Mouse (Mus musculus): ENCODE measurements around the gene Slc50a1. TPM values are rescaled to one million over a fixed set of nuclear protein-coding genes. Genes with fewer than 3 reads are reported as not detected.

Gene Slc50a1
- polyA plus RNA-seq, 1 experiment from 2014 or later, result 66.7 TPM

DNA sequence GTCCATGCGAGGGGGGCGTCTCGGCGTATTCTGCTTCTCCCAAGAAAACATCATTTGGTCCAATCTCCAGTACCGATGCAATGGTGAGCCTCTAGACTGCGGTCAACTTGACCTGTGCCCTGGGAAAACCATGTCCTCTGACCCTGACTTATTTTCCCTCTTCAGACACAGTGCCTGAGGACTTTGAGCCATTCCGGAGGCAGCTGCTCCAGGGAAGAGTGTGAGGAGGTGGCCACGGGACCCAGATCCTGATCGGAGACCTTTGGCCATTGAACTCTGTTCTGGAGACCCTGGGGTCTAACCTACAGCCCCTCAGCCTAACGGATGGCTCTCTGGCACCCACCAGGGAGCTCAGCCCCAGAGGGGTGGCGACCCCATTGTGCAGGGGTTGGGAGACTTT lies 44.0 kb downstream of the Slc50a1 start:
- Histone ChIP-seq H3K36me3 (ENCODE audit: control insufficient read depth, insufficient read depth, low read length) (peaks cover 4% of the 10 kb centered on the region; the same call in 1 of the 2 replicates), H3K27me3 (ENCODE audit: control insufficient read depth, insufficient read depth, low read depth, low read length) (no peaks in the 10 kb centered on the region), H3K9ac (ENCODE audit: low read length) (peak overlapping the region; percentile 68), H3K4me2 (ENCODE audit: low read depth, low read length) (peak overlapping the region; percentile 83), H3K4me1 (replicated peaks; ENCODE audit: control insufficient read depth, insufficient read depth, low read length) (peaks cover 17% of the 10 kb centered on the region), H3K4me3 (ENCODE audit: low read length) (peak overlapping the region; percentile 53), H3K27ac (ENCODE audit: low read length) (peak overlapping the region; percentile 65), H3K9me3 (ENCODE audit: control insufficient read depth, low read length) (no peaks in the 10 kb centered on the region)
- ATAC-seq (ENCODE audit: low read depth), result no peak
- 27% methylated on average over 11 of the region's 11 CpGs for WGBS

DNA sequence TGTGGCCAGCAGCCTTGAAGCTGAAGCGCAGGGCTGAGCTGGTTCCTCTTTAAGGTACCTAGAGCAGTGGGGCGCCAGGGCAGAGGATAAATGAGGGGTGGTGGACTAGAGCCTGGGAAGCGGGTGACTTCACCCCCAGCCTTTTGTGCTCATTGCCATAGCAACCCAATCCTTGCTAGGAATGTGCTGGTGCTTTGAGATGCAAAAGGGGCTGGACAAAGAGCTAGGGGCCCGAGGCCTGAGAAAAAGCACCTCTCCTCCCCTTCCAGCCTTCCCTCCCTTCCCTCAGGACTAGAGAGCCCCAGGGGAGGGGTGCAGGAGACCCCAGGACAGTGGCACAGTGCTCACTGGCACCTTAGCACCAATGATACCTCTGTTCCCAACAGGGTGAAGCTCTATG lies 44.5 kb downstream of the Slc50a1 start:
- WGBS, result 43% methylated on average over 4 of the region's 4 CpGs
- Histone ChIP-seq H3K36me3 (ENCODE audit: control insufficient read depth, insufficient read depth, low read length) (peaks cover 4% of the 10 kb centered on the region; the same call in 1 of the 2 replicates), H3K9ac (ENCODE audit: low read length) (peak overlapping the region; percentile 68), H3K9me3 (ENCODE audit: control insufficient read depth, low read length) (no peaks in the 10 kb centered on the region), H3K4me2 (ENCODE audit: low read depth, low read length) (peak overlapping the region; percentile 83), H3K4me1 (replicated peaks; ENCODE audit: control insufficient read depth, insufficient read depth, low read length) (peaks cover 17% of the 10 kb centered on the region), H3K4me3 (ENCODE audit: low read length) (peak overlapping the region; percentile 53), H3K27me3 (ENCODE audit: control insufficient read depth, insufficient read depth, low read depth, low read length) (no peaks in the 10 kb centered on the region), H3K27ac (ENCODE audit: low read length) (peak overlapping the region; percentile 65)
- ATAC-seq (ENCODE audit: low read depth), result no peak

DNA sequence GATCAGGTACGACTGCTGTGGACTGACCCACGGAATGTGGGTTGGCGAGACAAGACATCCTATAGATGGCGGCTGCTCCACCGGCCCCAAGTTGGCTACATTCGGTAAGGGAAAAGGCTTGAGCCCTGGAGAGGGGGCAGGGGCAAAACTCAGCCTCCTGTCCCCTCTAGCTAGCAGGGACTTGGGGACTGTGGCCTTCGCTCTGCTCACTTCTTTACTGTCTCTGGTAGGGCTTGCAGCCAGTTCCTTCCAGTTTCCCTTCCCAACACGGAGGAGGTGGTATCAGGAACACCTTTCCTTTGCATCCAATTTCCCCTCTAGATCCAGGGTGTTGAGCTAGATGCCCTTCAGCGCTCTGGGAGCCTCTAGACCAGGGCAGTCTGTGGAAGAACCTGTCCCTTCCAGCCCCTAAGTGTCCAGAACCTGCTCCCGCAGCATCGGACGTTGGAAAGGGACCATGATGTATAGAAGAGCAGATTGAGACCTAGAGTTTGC lies 45.0 kb downstream of the Slc50a1 start:
- peaks cover 4% of the 10 kb centered on the region; the same call in 1 of the 2 replicates for H3K36me3 ChIP-seq (ENCODE audit: control insufficient read depth, insufficient read depth, low read length)
- ATAC-seq (ENCODE audit: low read depth), result no peak
- peak overlapping the region; percentile 68 for H3K9ac ChIP-seq (ENCODE audit: low read length)
- H3K27ac ChIP-seq (ENCODE audit: low read length), result no peak overlapping the region; the same call in 1 of the 2 replicates
- H3K4me2 ChIP-seq (ENCODE audit: low read depth, low read length), result peak overlapping the region; percentile 83
- H3K9me3 ChIP-seq (ENCODE audit: control insufficient read depth, low read length), result no peaks in the 10 kb centered on the region
- peaks cover 17% of the 10 kb centered on the region for H3K4me1 ChIP-seq (replicated peaks; ENCODE audit: control insufficient read depth, insufficient read depth, low read length)
- peak overlapping the region; percentile 53 for H3K4me3 ChIP-seq (ENCODE audit: low read length)
- WGBS, result 51% methylated on average over 12 of the region's 12 CpGs
- H3K27me3 ChIP-seq (ENCODE audit: control insufficient read depth, insufficient read depth, low read depth, low read length), result no peaks in the 10 kb centered on the region

DNA sequence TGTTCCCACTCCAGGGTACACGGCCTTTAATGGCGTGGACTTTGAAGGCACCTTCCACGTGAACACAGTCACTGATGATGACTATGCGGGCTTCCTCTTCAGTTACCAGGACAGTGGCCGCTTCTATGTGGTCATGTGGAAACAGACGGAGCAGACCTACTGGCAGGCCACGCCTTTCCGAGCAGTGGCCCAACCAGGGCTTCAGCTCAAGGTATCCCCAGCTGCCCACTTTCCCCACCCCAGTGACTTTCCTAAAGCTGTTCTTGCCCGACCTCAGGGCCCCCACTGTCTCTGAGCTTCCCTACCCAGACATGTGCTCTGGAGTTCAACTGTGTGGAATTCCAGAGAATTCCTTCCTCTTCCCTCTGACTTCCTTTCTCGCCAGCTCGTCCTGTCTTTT lies 45.6 kb downstream of the Slc50a1 start:
- Histone ChIP-seq H3K27me3 (ENCODE audit: control insufficient read depth, insufficient read depth, low read depth, low read length) (no peaks in the 10 kb centered on the region), H3K9ac (ENCODE audit: low read length) (peak overlapping the region; percentile 6; the same call in 1 of the 2 replicates), H3K27ac (ENCODE audit: low read length) (no peak overlapping the region), H3K4me2 (ENCODE audit: low read depth, low read length) (peak overlapping the region; percentile 83), H3K4me1 (replicated peaks; ENCODE audit: control insufficient read depth, insufficient read depth, low read length) (peaks cover 19% of the 10 kb centered on the region), H3K9me3 (ENCODE audit: control insufficient read depth, low read length) (no peaks in the 10 kb centered on the region), H3K36me3 (ENCODE audit: control insufficient read depth, insufficient read depth, low read length) (peaks cover 4% of the 10 kb centered on the region; the same call in 1 of the 2 replicates), H3K4me3 (ENCODE audit: low read length) (peak overlapping the region; percentile 53; the same call in 1 of the 2 replicates)
- WGBS, result 61% methylated on average over 11 of the region's 11 CpGs
- ATAC-seq (ENCODE audit: low read depth), result no peak

DNA sequence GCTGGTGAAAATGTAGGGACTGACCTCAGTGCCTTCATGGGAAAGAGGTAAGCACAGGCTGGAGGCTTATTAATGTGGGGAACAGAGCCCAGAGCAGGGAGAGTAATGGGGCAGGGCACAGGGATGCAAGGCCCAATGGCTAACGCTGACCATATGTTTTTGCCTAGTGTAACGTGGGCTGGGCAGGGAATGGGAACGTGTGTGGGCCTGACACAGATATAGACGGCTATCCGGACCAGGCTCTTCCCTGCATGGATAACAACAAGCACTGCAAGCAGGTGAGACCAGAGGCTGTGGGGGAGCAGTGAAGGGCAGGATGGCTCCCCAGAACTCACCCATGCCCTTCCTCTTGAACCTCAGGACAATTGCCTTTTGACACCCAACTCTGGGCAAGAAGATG lies 49.2 kb downstream of the Slc50a1 start:
- Histone ChIP-seq H3K4me2 (ENCODE audit: low read depth, low read length) (no peak overlapping the region), H3K4me1 (replicated peaks; ENCODE audit: control insufficient read depth, insufficient read depth, low read length) (peaks cover 15% of the 10 kb centered on the region), H3K27ac (ENCODE audit: low read length) (no peak overlapping the region), H3K4me3 (ENCODE audit: low read length) (no peak overlapping the region), H3K36me3 (ENCODE audit: control insufficient read depth, insufficient read depth, low read length) (peaks cover 4% of the 10 kb centered on the region; the same call in 1 of the 2 replicates), H3K27me3 (ENCODE audit: control insufficient read depth, insufficient read depth, low read depth, low read length) (no peaks in the 10 kb centered on the region), H3K9me3 (ENCODE audit: control insufficient read depth, low read length) (no peaks in the 10 kb centered on the region), H3K9ac (ENCODE audit: low read length) (no peak overlapping the region)
- 78% methylated on average over 5 of the region's 5 CpGs for WGBS
- no peak for ATAC-seq (ENCODE audit: low read depth)

DNA sequence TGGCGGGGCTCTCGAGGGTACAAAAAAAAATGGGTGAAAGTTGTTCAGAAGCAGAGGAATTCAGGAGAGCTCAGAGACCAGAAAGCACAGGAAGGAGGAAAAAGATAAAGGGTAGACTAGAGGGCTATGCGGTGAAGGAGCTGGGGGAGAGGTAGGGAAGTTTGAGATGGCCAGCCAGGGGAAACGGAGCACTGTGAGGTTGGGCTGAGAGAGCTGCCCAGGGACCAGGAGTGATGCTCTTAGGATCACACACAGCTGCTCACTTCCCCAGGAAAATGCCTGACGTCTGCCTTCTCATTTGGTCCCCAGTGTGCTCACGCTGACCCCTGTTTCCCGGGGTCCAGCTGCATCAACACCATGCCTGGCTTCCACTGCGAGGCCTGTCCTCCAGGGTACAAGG lies 50.8 kb downstream of the Slc50a1 start:
- ATAC-seq (ENCODE audit: low read depth), result peak; percentile 26
- Histone ChIP-seq H3K4me2 (ENCODE audit: low read depth, low read length) (no peak overlapping the region; the same call in 1 of the 2 replicates), H3K4me1 (replicated peaks; ENCODE audit: control insufficient read depth, insufficient read depth, low read length) (peaks cover 26% of the 10 kb centered on the region), H3K36me3 (ENCODE audit: control insufficient read depth, insufficient read depth, low read length) (peaks cover 4% of the 10 kb centered on the region; the same call in 1 of the 2 replicates), H3K27ac (ENCODE audit: low read length) (peak overlapping the region; percentile 86), H3K9ac (ENCODE audit: low read length) (peak overlapping the region; percentile 8; the same call in 1 of the 2 replicates), H3K4me3 (ENCODE audit: low read length) (no peak overlapping the region), H3K9me3 (ENCODE audit: control insufficient read depth, low read length) (no peaks in the 10 kb centered on the region), H3K27me3 (ENCODE audit: control insufficient read depth, insufficient read depth, low read depth, low read length) (no peaks in the 10 kb centered on the region)
- WGBS, result 14% methylated on average over 8 of the region's 8 CpGs

DNA sequence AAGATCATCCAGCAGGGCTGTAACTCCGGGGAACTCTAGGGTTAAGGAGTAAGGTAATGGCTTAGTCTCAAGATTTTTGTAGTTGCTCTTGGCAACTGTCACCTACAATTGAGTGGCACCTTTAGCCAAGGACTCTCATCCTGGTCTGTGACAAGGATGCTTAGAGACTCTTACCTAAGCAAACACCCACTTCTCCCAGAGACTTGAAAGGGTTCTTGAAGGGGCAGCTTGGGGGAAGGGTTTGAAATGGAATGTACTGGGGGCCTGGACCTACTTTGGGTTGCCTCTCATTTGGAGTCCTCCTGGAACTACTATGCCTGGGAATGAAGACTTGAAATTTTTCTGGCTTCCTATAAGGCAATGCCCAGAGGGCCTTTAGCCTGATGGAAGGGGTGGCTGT lies 52.1 kb downstream of the Slc50a1 start:
- Histone ChIP-seq H3K4me3 (ENCODE audit: low read length) (no peak overlapping the region), H3K27ac (ENCODE audit: low read length) (peak overlapping the region; percentile 86), H3K9me3 (ENCODE audit: control insufficient read depth, low read length) (no peaks in the 10 kb centered on the region), H3K27me3 (ENCODE audit: control insufficient read depth, insufficient read depth, low read depth, low read length) (no peaks in the 10 kb centered on the region), H3K4me1 (replicated peaks; ENCODE audit: control insufficient read depth, insufficient read depth, low read length) (peaks cover 26% of the 10 kb centered on the region), H3K36me3 (ENCODE audit: control insufficient read depth, insufficient read depth, low read length) (no peaks in the 10 kb centered on the region), H3K4me2 (ENCODE audit: low read depth, low read length) (peak overlapping the region; percentile 28; the same call in 1 of the 2 replicates), H3K9ac (ENCODE audit: low read length) (no peak overlapping the region)
- WGBS, result 42% methylated on average over 1 of the region's 1 CpGs
- peak; percentile 47 for ATAC-seq (ENCODE audit: low read depth)

MicroRNA genes within 50 kb of the gene (microRNA counts, 519-probe panel; counts per million panel counts)
- 2,416 counts per million, percentile 43 among the panel's probes with 10 or more counts for microRNA mmu-miR-92b

Small RNAs within 50 kb of the gene (microRNA-seq; reads per million reads assigned to microRNA genes)
- gene Mir92b, result 2,165 reads per million, percentile 82 among the genes with 10 or more reads in this experiment

Other genes starting within 250 kb of the Slc50a1 start
- gene Rusc1, start 177.3 kb downstream of the Slc50a1 start, polyA plus RNA-seq (2015; fragmentation: Nextera tagmentation; extraction: Ambion mirVana), result 19.7 and 19.8 TPM in 2 replicates
- gene Gm43738, start 169.5 kb downstream of the Slc50a1 start, polyA plus RNA-seq (2015; fragmentation: Nextera tagmentation; extraction: Ambion mirVana), result not detected in 2 replicates
- 132 and 137 TPM in 2 replicates for gene Fdps, start 168.6 kb downstream of the Slc50a1 start, polyA plus RNA-seq (2015; fragmentation: Nextera tagmentation; extraction: Ambion mirVana)
- gene Pklr, start 134.4 kb downstream of the Slc50a1 start, polyA plus RNA-seq (2015; fragmentation: Nextera tagmentation; extraction: Ambion mirVana), result 0.18 and 1.3 TPM in 2 replicates
- gene Hcn3, start 110.4 kb downstream of the Slc50a1 start, polyA plus RNA-seq (2015; fragmentation: Nextera tagmentation; extraction: Ambion mirVana), result 1.1 and 1.6 TPM in 2 replicates
- 22.7 and 25.1 TPM in 2 replicates for gene Clk2, start 105.8 kb downstream of the Slc50a1 start, polyA plus RNA-seq (2015; fragmentation: Nextera tagmentation; extraction: Ambion mirVana)
- gene Scamp3, start 93.1 kb downstream of the Slc50a1 start, polyA plus RNA-seq (2015; fragmentation: Nextera tagmentation; extraction: Ambion mirVana), result 109 and 115 TPM in 2 replicates
- gene Fam189b, start 87.4 kb downstream of the Slc50a1 start, polyA plus RNA-seq (2015; fragmentation: Nextera tagmentation; extraction: Ambion mirVana), result 19.4 and 22.2 TPM in 2 replicates
- gene Gba, start 67.6 kb downstream of the Slc50a1 start, polyA plus RNA-seq (2015; fragmentation: Nextera tagmentation; extraction: Ambion mirVana), result 46.4 and 47.1 TPM in 2 replicates
- gene Thbs3, start 55.4 kb downstream of the Slc50a1 start, polyA plus RNA-seq (2015; fragmentation: Nextera tagmentation; extraction: Ambion mirVana), result 57.7 and 65.4 TPM in 2 replicates
- 174 and 188 TPM in 2 replicates for gene Mtx1, start 43.5 kb downstream of the Slc50a1 start, polyA plus RNA-seq (2015; fragmentation: Nextera tagmentation; extraction: Ambion mirVana)
- 151 and 162 TPM in 2 replicates for gene Muc1, start 41.5 kb downstream of the Slc50a1 start, polyA plus RNA-seq (2015; fragmentation: Nextera tagmentation; extraction: Ambion mirVana)
- gene Krtcap2, start 24.6 kb downstream of the Slc50a1 start, polyA plus RNA-seq (2015; fragmentation: Nextera tagmentation; extraction: Ambion mirVana), result 304 and 314 TPM in 2 replicates
- 7.2 and 7.7 TPM in 2 replicates for gene Trim46, start 24.3 kb downstream of the Slc50a1 start, polyA plus RNA-seq (2015; fragmentation: Nextera tagmentation; extraction: Ambion mirVana)
- 135 and 138 TPM in 2 replicates for gene Dpm3, start 11.2 kb downstream of the Slc50a1 start, polyA plus RNA-seq (2015; fragmentation: Nextera tagmentation; extraction: Ambion mirVana)
- gene Efna1, start 10.6 kb upstream of the Slc50a1 start, polyA plus RNA-seq (2015; fragmentation: Nextera tagmentation; extraction: Ambion mirVana), result 97.2 and 104 TPM in 2 replicates
- 7.1 and 7.5 TPM in 2 replicates for gene Efna3, start 52.4 kb upstream of the Slc50a1 start, polyA plus RNA-seq (2015; fragmentation: Nextera tagmentation; extraction: Ambion mirVana)
- gene Efna4, start 67.5 kb upstream of the Slc50a1 start, polyA plus RNA-seq (2015; fragmentation: Nextera tagmentation; extraction: Ambion mirVana), result 19.8 and 24.7 TPM in 2 replicates
- gene Adam15, start 79.4 kb upstream of the Slc50a1 start, polyA plus RNA-seq (2015; fragmentation: Nextera tagmentation; extraction: Ambion mirVana), result 75.1 and 76.0 TPM in 2 replicates
- gene Dcst2, start 91.4 kb upstream of the Slc50a1 start, polyA plus RNA-seq (2015; fragmentation: Nextera tagmentation; extraction: Ambion mirVana), result 0.06 TPM in 1 of 2 replicates, not detected in the other
- 0.13 and 0.53 TPM in 2 replicates for gene Dcst1, start 94.7 kb upstream of the Slc50a1 start, polyA plus RNA-seq (2015; fragmentation: Nextera tagmentation; extraction: Ambion mirVana)
- 4.8 and 5.9 TPM in 2 replicates for gene Zbtb7b, start 124.2 kb upstream of the Slc50a1 start, polyA plus RNA-seq (2015; fragmentation: Nextera tagmentation; extraction: Ambion mirVana)
- 0.21 TPM in 1 of 2 replicates, not detected in the other for gene Lenep, start 132.2 kb upstream of the Slc50a1 start, polyA plus RNA-seq (2015; fragmentation: Nextera tagmentation; extraction: Ambion mirVana)
- gene Flad1, start 141.3 kb upstream of the Slc50a1 start, polyA plus RNA-seq (2015; fragmentation: Nextera tagmentation; extraction: Ambion mirVana), result 24.0 and 26.9 TPM in 2 replicates
- 490 and 518 TPM in 2 replicates for gene Cks1b, start 147.8 kb upstream of the Slc50a1 start, polyA plus RNA-seq (2015; fragmentation: Nextera tagmentation; extraction: Ambion mirVana)
- 110 and 114 TPM in 2 replicates for gene Shc1, start 147.9 kb upstream of the Slc50a1 start, polyA plus RNA-seq (2015; fragmentation: Nextera tagmentation; extraction: Ambion mirVana)
- 31.5 and 33.3 TPM in 2 replicates for gene Pygo2, start 159.6 kb upstream of the Slc50a1 start, polyA plus RNA-seq (2015; fragmentation: Nextera tagmentation; extraction: Ambion mirVana)
- gene Pbxip1, start 166.1 kb upstream of the Slc50a1 start, polyA plus RNA-seq (2015; fragmentation: Nextera tagmentation; extraction: Ambion mirVana), result 35.8 and 38.3 TPM in 2 replicates
- 44.4 and 50.0 TPM in 2 replicates for gene Pmvk, start 184.0 kb upstream of the Slc50a1 start, polyA plus RNA-seq (2015; fragmentation: Nextera tagmentation; extraction: Ambion mirVana)
- gene Kcnn3, start 249.6 kb upstream of the Slc50a1 start, polyA plus RNA-seq (2015; fragmentation: Nextera tagmentation; extraction: Ambion mirVana), result 0.68 and 1.1 TPM in 2 replicates